11 mouse cellular contexts compared by ENCODE assay signal in the genomic region with DNA sequence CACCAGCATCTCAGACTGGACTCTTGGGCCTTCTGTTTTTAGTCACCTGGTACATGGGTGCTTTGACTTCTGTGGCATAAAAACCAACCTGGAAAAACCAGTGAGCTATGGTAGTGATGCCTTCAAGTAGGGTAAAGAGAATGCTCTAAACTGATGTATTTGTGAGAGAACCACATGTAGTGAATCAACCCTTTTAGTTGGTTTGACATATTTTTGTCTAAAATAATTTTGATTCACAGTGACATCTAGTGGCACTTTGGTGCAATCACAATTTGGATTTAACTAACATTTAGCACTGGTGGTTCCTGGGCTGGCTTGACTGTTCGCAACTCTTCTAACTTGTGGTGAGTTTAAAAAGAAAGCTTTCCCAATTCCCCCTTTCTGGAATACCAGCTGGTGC. TPM values are rescaled to one million over a fixed set of nuclear protein-coding genes. Genes with fewer than 3 reads are reported as not detected.
DNase-seq lines count a peak whose midpoint lies in the region; ATAC-seq lines count a peak whose summit lies in the region.
"Had no signal": no experiment of that assay in that cellular context is flagged by ENCODE, and none has a peak within 500 bp of the region (broad histone marks: within the 10 kb centered on the region; RNA-seq: fewer than 3 reads in every experiment).

No protein-coding gene starts in this region.

- peak; percentile 54 for DNase-seq in thymus, postnatal 0 days (ENCODE audit: low spot score)
- no peak for DNase-seq in thymus, postnatal 10 days (ENCODE audit: low spot score in 2 of 2)
- DNase-seq in neural tube, embryonic 10.5 days (ENCODE audit: extremely low spot score, low spot score), result no peak
- DNase-seq in spleen, postnatal 4 days (ENCODE audit: low spot score in 2 of 2), result no peak
- DNase-seq: layer of hippocampus, adult 9-11 months; thymus, postnatal 36 days had no signal

- no peak overlapping the region for H3K4me2 ChIP-seq in heart, embryonic 13.5 days
- H3K4me2 ChIP-seq in heart, embryonic 11.5 days, result no peak overlapping the region

- ATAC-seq in heart, embryonic 13.5 days (ENCODE audit: extremely low read depth, insufficient number of reproducible peaks, low FRiP score, low TSS enrichment), result no peak
- no peak for ATAC-seq in heart, embryonic 11.5 days (replicated peaks; ENCODE audit: insufficient number of reproducible peaks, low FRiP score, low TSS enrichment)
- ATAC-seq in hematopoietic stem cell, adult 5-6 weeks (replicated peaks in 1 of 2; ENCODE audit: insufficient read depth in 1 of 2, low FRiP score in 2 of 2, low TSS enrichment in 1 of 2, low read depth in 1 of 2, poor library complexity in 2 of 2, severe bottlenecking in 2 of 2), result peak; percentile 42 to 51; a peak in 1 of 4 replicates
- no peak for ATAC-seq in activated CD4-positive, CD25-positive, alpha-beta regulatory T cell, adult 4 months

- no peaks in the 10 kb centered on the region for H3K36me3 ChIP-seq in heart, embryonic 13.5 days
- no peaks in the 10 kb centered on the region for H3K36me3 ChIP-seq in heart, embryonic 11.5 days (ENCODE audit: control insufficient read depth, insufficient read depth, low read length)

- peaks cover 25% of the 10 kb centered on the region for H3K4me1 ChIP-seq in heart, embryonic 13.5 days
- H3K4me1 ChIP-seq in heart, embryonic 11.5 days (ENCODE audit: control insufficient read depth, insufficient read depth, low read length), result peaks cover 4% of the 10 kb centered on the region; the same call in 1 of the 2 replicates

- H3K27ac ChIP-seq in heart, embryonic 13.5 days (replicated peaks), result peak overlapping the region; percentile 25; the same call in 1 of the 2 replicates
- H3K27ac ChIP-seq in heart, embryonic 11.5 days (ENCODE audit: low read depth, low read length), result no peak overlapping the region

- no peak overlapping the region for H3K4me3 ChIP-seq in heart, embryonic 13.5 days
- H3K4me3 ChIP-seq in heart, embryonic 11.5 days (ENCODE audit: low read depth, low read length), result no peak overlapping the region
- H3K4me3 ChIP-seq: erythroblast, embryonic 14.5 days had no signal

- peaks cover 6% of the 10 kb centered on the region; the same call in 1 of the 2 replicates for H3K9me3 ChIP-seq in heart, embryonic 13.5 days
- no peaks in the 10 kb centered on the region for H3K9me3 ChIP-seq in heart, embryonic 11.5 days (replicated peaks; ENCODE audit: control insufficient read depth, low read length)

- no peak overlapping the region for H3K9ac ChIP-seq in heart, embryonic 13.5 days
- no peak overlapping the region for H3K9ac ChIP-seq in heart, embryonic 11.5 days (ENCODE audit: low read depth, low read length)

- no peaks in the 10 kb centered on the region for H3K27me3 ChIP-seq in heart, embryonic 13.5 days (replicated peaks)
- no peaks in the 10 kb centered on the region for H3K27me3 ChIP-seq in heart, embryonic 11.5 days (ENCODE audit: control insufficient read depth, insufficient read depth, low read length)

- 79% methylated on average over 1 of the region's 1 CpGs for WGBS in heart, embryonic 13.5 days
- WGBS in heart, embryonic 11.5 days (ENCODE audit: insufficient replicate concordance), result 64% methylated on average over 1 of the region's 1 CpGs

RNA-seq across cellular contexts. Expression of gene Il12a, which starts 53.7 kb away (rescaled TPM):
- 0.15 TPM in 1 of 2 replicates, not detected in the other for polyA plus RNA-seq in heart, embryonic 13.5 days (2015; fragmentation: Nextera tagmentation; extraction: Ambion mirVana)
- 0.53 TPM in 1 of 2 replicates, not detected in the other for polyA plus RNA-seq in heart, embryonic 11.5 days (2014; fragmentation: Nextera tagmentation; extraction: Ambion mirVana)
- 3.0 TPM in 2 replicates for polyA plus RNA-seq in thymus, postnatal 0 days (2015; fragmentation: Nextera tagmentation; extraction: Ambion mirVana)
- total RNA-seq in hematopoietic stem cell, adult 5-6 weeks (2017), result 109 and 152 TPM in 2 replicates
- polyA plus RNA-seq in activated CD4-positive, CD25-positive, alpha-beta regulatory T cell, adult 4 months (2017; shearing (Covaris generic)), result not detected
- polyA plus RNA-seq: erythroblast, embryonic 14.5 days had no signal

Comparison
In these comparisons a context has a peak if more than half of its experiments do, and no peak if none do; other contexts are left out.
1. ATAC-seq: peak in hematopoietic stem cell, adult 5-6 weeks (2 of 2); none in heart, embryonic 13.5 days (single experiment), heart, embryonic 11.5 days (single experiment) and activated CD4-positive, CD25-positive, alpha-beta regulatory T cell, adult 4 months (single experiment).